Mouse (Mus musculus) G1E (cell line): Measurements from ENCODE around the gene E2f4.

Experiments
- CTCF ChIP-seq: IDR thresholded peaks from 2 replicates; pipeline ENCODE4 v1.5.1; 2012; ENCODE audit warnings: low read depth, low read length, inconsistent platforms, mixed read lengths
- GATA1 ChIP-seq: IDR thresholded peaks from 2 replicates; pipeline ENCODE4 v1.6.1; 2012; ENCODE audit warnings: borderline replicate concordance, low read length, inconsistent platforms, mixed read lengths
- TAL1 ChIP-seq: conservative IDR thresholded peaks from 2 replicates; pipeline ENCODE4 v1.6.1; 2012; ENCODE audit warnings: low read depth, low read length, inconsistent platforms, mixed read lengths

DNA sequence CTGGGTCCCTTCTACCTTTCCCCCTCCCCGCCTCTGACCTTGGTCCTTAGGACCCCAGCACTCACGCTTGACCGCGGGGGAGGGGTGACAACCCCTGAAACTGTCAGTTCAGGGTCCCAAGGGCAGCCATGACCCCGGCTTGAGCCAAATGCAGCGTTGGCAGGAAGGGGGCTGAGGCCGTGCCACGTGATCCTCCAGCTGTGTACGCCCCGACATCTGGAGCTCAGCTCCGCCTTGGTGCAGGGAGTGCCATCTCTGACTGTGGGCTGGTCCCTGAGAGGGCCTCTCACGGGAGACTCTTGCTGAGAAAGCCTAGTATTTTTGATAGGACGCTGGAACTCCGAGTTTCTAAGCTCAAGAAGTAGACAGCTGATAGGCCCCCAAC lies 42.5 kb upstream of the E2f4 start, which contains the start of gene B3gnt9:
- TF ChIP-seq CTCF = no peak
- TF ChIP-seq GATA1 = no peak
- TF ChIP-seq TAL1 = no peak
